Mouse (Mus musculus): Measurements from ENCODE around the gene Rpp30.

Rpp30 gene

GRCm38 (mm10) chr19:36083262-36084225 is at the start of gene Rpp30:
Rpp30 (plus strand) TSS chr19:36083716.
- peak; percentile 87 for DNase-seq

GRCm38 (mm10) chr19:36046046-36046445 is 37.5 kb upstream of the Rpp30 start:
- DNase-seq = no peak

GRCm38 (mm10) chr19:36056502-36057221 is 26.9 kb upstream of the Rpp30 start:
- DNase-seq = no peak

- no peak for DNase-seq
These were observed 26.2 kb upstream of the Rpp30 start, which contains the start of gene Htr7 for GRCm38 (mm10) chr19:36057231-36057811. Htr7 (minus strand) TSS chr19:36057507.

GRCm38 (mm10) chr19:36062801-36063529 is 20.6 kb upstream of the Rpp30 start:
- DNase-seq = no peak

- peak; percentile 10 for DNase-seq
These were observed 782 bp upstream of the Rpp30 start for GRCm38 (mm10) chr19:36082606-36083261.

- no peak for DNase-seq
These were observed 7.3 kb downstream of the Rpp30 start for GRCm38 (mm10) chr19:36090781-36091180.

- no peak for DNase-seq
These were observed 13.7 kb downstream of the Rpp30 start for GRCm38 (mm10) chr19:36097194-36097593.

- no peak for DNase-seq
These were observed 14.7 kb downstream of the Rpp30 start for GRCm38 (mm10) chr19:36098265-36098664.

GRCm38 (mm10) chr19:36098916-36099315 is 15.4 kb downstream of the Rpp30 start:
- no peak for DNase-seq

GRCm38 (mm10) chr19:36103909-36104308 is 20.4 kb downstream of the Rpp30 start:
- no peak for DNase-seq

GRCm38 (mm10) chr19:36109318-36109944 is 25.9 kb downstream of the Rpp30 start:
- DNase-seq = no peak

GRCm38 (mm10) chr19:36110465-36110864 is 26.9 kb downstream of the Rpp30 start:
- no peak for DNase-seq

GRCm38 (mm10) chr19:36111054-36111895 is 27.8 kb downstream of the Rpp30 start:
- DNase-seq = no peak

GRCm38 (mm10) chr19:36112007-36112406 is 28.5 kb downstream of the Rpp30 start:
- no peak for DNase-seq

- DNase-seq = no peak
These were observed 32.7 kb downstream of the Rpp30 start for GRCm38 (mm10) chr19:36116185-36116584.

- no peak for DNase-seq
These were observed 35.7 kb downstream of the Rpp30 start for GRCm38 (mm10) chr19:36119219-36119618.

GRCm38 (mm10) chr19:36119783-36120471 is 36.4 kb downstream of the Rpp30 start, which contains the start of gene Ankrd1:
Ankrd1 (minus strand) TSS chr19:36120099.
- no peak for DNase-seq

GRCm38 (mm10) chr19:36124203-36124602 is 40.7 kb downstream of the Rpp30 start:
- DNase-seq = no peak

GRCm38 (mm10) chr19:36128440-36128839 is 44.9 kb downstream of the Rpp30 start:
- DNase-seq = no peak
